Mouse (Mus musculus): ENCODE measurements around the gene Tmub2. TPM values are rescaled to one million over a fixed set of nuclear protein-coding genes. Genes with fewer than 3 reads are reported as not detected.

Tmub2 gene
- total and polyA plus RNA-seq, 3 experiments = 27.0 to 32.9 (median 31.0) TPM

GRCm38 (mm10) chr11:102319410-102319792, 34.7 kb downstream of the Tmub2 start, which contains the start of gene Ubtf:
TSS of gene Ubtf (minus strand) at chr11:102319742.
- dilution Hi-C loops (cut with MboI; ENCODE audit: extremely low pct_ligation_motif_present, extremely low pct_unique_long_range_greater_than_20kb, low sequenced_read_pairs) = loop anchor here (25.0 kb wide), 1 partner anchor 93 kb away; the partner anchor contains the start of gene Slc25a39
- Histone ChIP-seq H3K4me1 (ENCODE audit: control insufficient read depth in 1 of 2, insufficient read depth in 2 of 2) (peaks cover 6 to 17% of the 10 kb centered on the region in 2 experiments), H3K4me2 (ENCODE audit: insufficient read depth, low read depth, poor library complexity, severe bottlenecking) (peak within 1 kb of the TSS; percentile 52), H3K36me3 (replicated peaks in 1 of 2; ENCODE audit: control insufficient read depth in 1 of 2, insufficient read depth in 1 of 2, low read length in 1 of 2) (peaks cover 4 to 9% of the 10 kb centered on the region in 2 experiments), H3K9me3 (replicated peaks; ENCODE audit: low read length) (no peaks in the 10 kb centered on the region), H3K9ac (ENCODE audit: insufficient read depth, low read depth) (peak within 1 kb of the TSS; percentile 93), H3K4me3 (replicated peaks in 1 of 3; ENCODE audit: low read depth in 2 of 3, low read length in 2 of 3, poor library complexity in 1 of 3) (peak within 1 kb of the TSS; percentile 75 to 83 (median 79)), H3K27me3 (replicated peaks) (peaks cover 17% of the 10 kb centered on the region), H3K79me2 (replicated peaks; ENCODE audit: control insufficient read depth, extremely low read depth, insufficient read depth, poor library complexity, severe bottlenecking) (peaks cover 36% of the 10 kb centered on the region), H3K27ac (ENCODE audit: insufficient read depth, low read depth) (peak within 1 kb of the TSS; percentile 67)
- in situ Hi-C loops (cut with MboI; ENCODE audit: low pct_ligation_motif_present, low pct_unique_long_range_greater_than_20kb, low sequenced_read_pairs) = no loop called here
- DNase-seq (ENCODE audit: extremely low read depth) = peak; percentile 67
- no peak for TF ChIP-seq E2F4 (IDR thresholded peaks at IDR 0.05; ENCODE audit: insufficient replicate concordance, low read depth, low read length)
- peak; percentile 73 for TF ChIP-seq MEF2A (IDR thresholded peaks at IDR 0.05; ENCODE audit: borderline replicate concordance, low read depth, low read length)
- no peak for TF ChIP-seq GABPA (IDR thresholded peaks at IDR 0.05; ENCODE audit: insufficient replicate concordance, low read depth, low read length)
- no peak for TF ChIP-seq KAT2A (IDR thresholded peaks at IDR 0.05; ENCODE audit: insufficient replicate concordance, low read length)
- TF ChIP-seq SIN3A (IDR thresholded peaks at IDR 0.05; ENCODE audit: low read length) = peak; percentile 85
- TF ChIP-seq NRF1 (IDR thresholded peaks at IDR 0.05; ENCODE audit: low read depth, low read length) = peak; percentile 35; the same call in 1 of the 2 replicates
- TF ChIP-seq ZC3H11A (IDR thresholded peaks at IDR 0.05; ENCODE audit: low read depth, low read length) = no peak
- 0 out of 2 replicates have a peak, but pooled peaks have one; percentile 35 for TF ChIP-seq MYC (IDR thresholded peaks at IDR 0.05; ENCODE audit: low read depth, low read length)
- TF ChIP-seq UBTF (IDR thresholded peaks at IDR 0.05; ENCODE audit: low read depth, low read length) = peak; percentile 99
- TF ChIP-seq TCF12 (IDR thresholded peaks at IDR 0.05; ENCODE audit: low read depth, low read length) = peak; percentile 62; the same call in 1 of the 2 replicates
- peak; percentile 46 for TF ChIP-seq HCFC1 (IDR thresholded peaks at IDR 0.05; ENCODE audit: low read depth, low read length)
- 0 out of 2 replicates have a peak, but pooled peaks have one; percentile 30 for TF ChIP-seq ZNF384 (IDR thresholded peaks at IDR 0.05; ENCODE audit: low read depth, low read length)
- peak; percentile 75; the same call in 1 of the 2 replicates for TF ChIP-seq MAZ (IDR thresholded peaks at IDR 0.05; ENCODE audit: low read depth, low read length)
- 0 out of 4 replicates have a peak, but pooled peaks of 1 of the 2 experiments have one; percentile 13 for TF ChIP-seq CTCF (conservative IDR thresholded peaks at IDR 0.05 in 1 of 2, IDR thresholded peaks at IDR 0.05 in 1 of 2; ENCODE audit: low read depth in 2 of 2, low read length in 2 of 2)
- 0 out of 2 replicates have a peak, but pooled peaks have one; percentile 37 for TF ChIP-seq CHD2 (IDR thresholded peaks at IDR 0.05; ENCODE audit: low read length)
- TF ChIP-seq CHD1 (IDR thresholded peaks at IDR 0.05; ENCODE audit: low read depth, low read length) = peak; percentile 49; the same call in 1 of the 2 replicates
- TF ChIP-seq SMC3 (IDR thresholded peaks at IDR 0.05; ENCODE audit: low read depth, low read length) = 0 out of 2 replicates have a peak, but pooled peaks have one; percentile 26
- TF ChIP-seq MAX (IDR thresholded peaks at IDR 0.05; ENCODE audit: low read length) = peak; percentile 44; the same call in 1 of the 2 replicates
- TF ChIP-seq ETS1 (conservative IDR thresholded peaks at IDR 0.05; ENCODE audit: low read depth, low read length) = 0 out of 2 replicates have a peak, but pooled peaks have one; percentile 21
- no peak for TF ChIP-seq USF1 (IDR thresholded peaks at IDR 0.05; ENCODE audit: low read depth, low read length)
- 0 out of 2 replicates have a peak, but pooled peaks have one; percentile 46 for TF ChIP-seq RCOR1 (conservative IDR thresholded peaks at IDR 0.05; ENCODE audit: low read depth, low read length)

Data from CH12.LX (cell line).